Mouse (Mus musculus) kidney, embryonic 14.5 days (tissue): ENCODE data around the gene Ms4a6c. TPM values are rescaled to one million over a fixed set of nuclear protein-coding genes. Genes with fewer than 3 reads are reported as not detected.
"Not testable (repeated sequence)": the region's sequence is repeated elsewhere in the genome, so short reads cannot be mapped to it uniquely, and the experiment has no call there.

Source experiments
- ATAC-seq: fragments of 200-750 bp; cut with Nextera tagmentation; 2 replicates; pipeline ENCODE4 v1.8.0; 2017; ENCODE audit warnings: moderate number of reproducible peaks, mild to moderate bottlenecking, moderate TSS enrichment, moderate library complexity; ENCODE audit not compliant: low FRiP score, low TSS enrichment
- H3K27ac ChIP-seq: fragments of 300-500 bp; sonication (generic); 2 replicates; pipeline ENCODE4 v1.5.1; 2014; ENCODE audit warnings: low read depth, mild to moderate bottlenecking, low read length, moderate library complexity, mixed read lengths
- H3K27me3 ChIP-seq: fragments of 300-500 bp; sonication (generic); 2 replicates; pipeline ENCODE4 v1.6.1; 2014; ENCODE audit warnings: mild to moderate bottlenecking, low read length; ENCODE audit not compliant: control insufficient read depth, insufficient read depth
- H3K36me3 ChIP-seq: fragments of 300-500 bp; sonication (generic); 2 replicates; pipeline ENCODE4 v1.6.1; 2014; ENCODE audit warnings: low read length, mixed read lengths; ENCODE audit not compliant: control insufficient read depth, insufficient read depth
- H3K4me1 ChIP-seq: fragments of 300-500 bp; sonication (generic); 2 replicates; pipeline ENCODE4 v1.6.1; 2014; ENCODE audit warnings: low read length, mixed read lengths; ENCODE audit not compliant: control insufficient read depth, insufficient read depth
- H3K4me2 ChIP-seq: fragments of 300-500 bp; sonication (generic); replicated peaks from 2 replicates; pipeline ENCODE4 v1.6.1; 2014; ENCODE audit warnings: low read depth, mild to moderate bottlenecking, low read length
- H3K4me3 ChIP-seq: fragments of 300-500 bp; sonication (generic); 2 replicates; pipeline ENCODE4 v1.5.1; 2014; ENCODE audit warnings: mild to moderate bottlenecking, low read length
- H3K9ac ChIP-seq: fragments of 300-500 bp; sonication (generic); 2 replicates; pipeline ENCODE4 v1.6.1; 2014; ENCODE audit warnings: low read depth, mild to moderate bottlenecking, low read length, moderate library complexity
- H3K9me3 ChIP-seq: fragments of 300-500 bp; sonication (generic); 2 replicates; pipeline ENCODE4 v1.6.1; 2016; ENCODE audit warnings: low read length; ENCODE audit not compliant: control insufficient read depth
- WGBS: fragments of 180-500 bp; shearing (Covaris S2); extraction: QIAGEN DNeasy Blood & Tissue Kit; methylation state at CpG from one replicate; pipeline ENCODE4 v1.1.7; 2014; 5-methylcytosine and 5-hydroxymethylcytosine counted together
- polyA plus RNA-seq: library from polyadenylated mRNA; unstranded; fragments of >200 nt; fragmentation: Nextera tagmentation; extraction: Ambion mirVana; gene quantifications from 2 replicates; pipeline ENCODE4 v1.2.1, GENCODE M21; 2014

Gene Ms4a6c
- polyA plus RNA-seq, 1 experiment from 2014 or later, result 5.0 TPM

DNA sequence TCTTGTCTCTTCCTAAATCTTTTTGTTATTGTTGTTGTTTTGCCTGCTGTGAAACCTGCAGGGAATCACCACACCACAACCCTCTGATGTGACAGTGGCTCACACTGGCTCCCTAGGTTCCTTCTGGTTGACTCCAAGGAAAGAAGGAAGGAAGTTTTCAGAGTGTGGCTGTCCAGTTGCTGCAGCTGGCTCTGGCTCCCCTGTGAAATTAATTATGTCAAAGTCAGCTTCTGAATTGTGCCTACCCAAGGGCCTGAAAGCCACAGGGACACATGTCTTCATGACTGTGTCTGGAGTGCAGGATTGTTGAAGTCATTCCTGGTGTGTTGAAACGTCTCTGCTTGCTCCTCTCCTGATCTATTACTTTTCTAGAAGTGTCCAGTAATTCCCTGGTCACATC, 805 bp upstream of the Ms4a6c start:
- 52% methylated on average over 1 of the region's 1 CpGs for WGBS
- H3K9me3 ChIP-seq, H3K36me3 ChIP-seq, H3K4me3 ChIP-seq, H3K9ac ChIP-seq, H3K27ac ChIP-seq, H3K4me2 ChIP-seq, H3K27me3 ChIP-seq, H3K4me1 ChIP-seq, ATAC-seq: not testable (repeated sequence)

DNA sequence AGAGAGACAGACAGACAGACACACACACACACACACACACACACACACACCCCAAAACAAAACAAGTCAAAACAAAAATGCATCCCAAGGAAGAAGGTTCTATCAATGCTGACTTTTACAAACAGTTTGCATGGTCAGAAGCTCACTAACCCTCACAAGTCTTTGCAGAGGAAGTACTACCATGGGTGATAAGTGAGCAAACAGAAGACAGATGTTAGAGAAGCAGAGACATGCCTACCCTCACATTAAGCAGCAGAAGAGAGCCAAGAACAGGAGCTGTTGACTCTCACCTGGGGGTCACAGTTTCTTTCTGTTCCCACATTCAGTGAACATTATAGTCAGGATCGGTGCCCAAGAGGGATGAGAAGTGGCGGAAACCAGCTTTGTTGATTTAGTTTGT, 10.5 kb downstream of the Ms4a6c start:
- no peak for ATAC-seq
- H3K4me2 ChIP-seq, result no peak overlapping the region

DNA sequence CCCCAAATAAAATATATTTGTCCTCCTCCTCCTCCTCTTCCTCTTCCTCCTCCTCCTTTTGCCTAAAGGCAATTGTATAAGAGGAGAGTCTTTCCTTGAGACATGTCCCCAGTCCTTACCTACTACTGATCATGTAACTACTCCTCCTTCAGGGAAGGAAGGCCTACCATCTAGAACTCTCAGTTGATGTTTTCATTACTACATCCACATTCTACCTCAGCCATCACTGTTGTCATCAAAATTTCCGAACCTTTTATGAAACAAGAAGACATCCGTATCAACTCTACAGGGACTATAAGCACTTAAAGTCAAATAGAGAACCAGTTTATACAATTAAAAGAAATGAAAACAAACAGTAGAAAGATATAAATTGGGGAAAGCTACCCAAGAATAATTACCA, 13.5 kb downstream of the Ms4a6c start:
- Histone ChIP-seq H3K36me3 (no peaks in the 10 kb centered on the region), H3K9me3 (no peaks in the 10 kb centered on the region), H3K27ac (no peak overlapping the region), H3K4me3 (no peak overlapping the region), H3K4me2 (no peak overlapping the region), H3K4me1 (no peaks in the 10 kb centered on the region), H3K27me3 (no peaks in the 10 kb centered on the region), H3K9ac (no peak overlapping the region)
- no peak for ATAC-seq
- WGBS, result 83% methylated on average over 2 of the region's 2 CpGs

More for the DNA sequence above, 10.5 kb downstream of the Ms4a6c start:
- Histone ChIP-seq H3K4me3 (no peak overlapping the region), H3K9me3 (no peaks in the 10 kb centered on the region), H3K4me1 (no peaks in the 10 kb centered on the region), H3K36me3 (no peaks in the 10 kb centered on the region), H3K9ac (no peak overlapping the region), H3K27ac (no peak overlapping the region), H3K27me3 (no peaks in the 10 kb centered on the region)
- WGBS, result 92% methylated on average over 2 of the region's 2 CpGs

GRCm38 (mm10) chr19:11483941-11484340, 14.8 kb downstream of the Ms4a6c start:
- Histone ChIP-seq H3K9ac (no peak overlapping the region), H3K9me3 (no peaks in the 10 kb centered on the region), H3K36me3 (no peaks in the 10 kb centered on the region), H3K4me1 (no peaks in the 10 kb centered on the region), H3K4me2 (no peak overlapping the region), H3K27ac (no peak overlapping the region), H3K27me3 (no peaks in the 10 kb centered on the region), H3K4me3 (no peak overlapping the region)
- WGBS, result 75% methylated on average over 4 of the region's 4 CpGs
- ATAC-seq, result no peak

GRCm38 (mm10) chr19:11484388-11484787, 15.2 kb downstream of the Ms4a6c start:
- 85% methylated on average over 3 of the region's 3 CpGs for WGBS
- Histone ChIP-seq H3K27ac (no peak overlapping the region), H3K4me3 (no peak overlapping the region), H3K9me3 (no peaks in the 10 kb centered on the region), H3K4me2 (no peak overlapping the region), H3K36me3 (no peaks in the 10 kb centered on the region), H3K27me3 (no peaks in the 10 kb centered on the region), H3K9ac (no peak overlapping the region), H3K4me1 (no peaks in the 10 kb centered on the region)
- no peak for ATAC-seq

DNA sequence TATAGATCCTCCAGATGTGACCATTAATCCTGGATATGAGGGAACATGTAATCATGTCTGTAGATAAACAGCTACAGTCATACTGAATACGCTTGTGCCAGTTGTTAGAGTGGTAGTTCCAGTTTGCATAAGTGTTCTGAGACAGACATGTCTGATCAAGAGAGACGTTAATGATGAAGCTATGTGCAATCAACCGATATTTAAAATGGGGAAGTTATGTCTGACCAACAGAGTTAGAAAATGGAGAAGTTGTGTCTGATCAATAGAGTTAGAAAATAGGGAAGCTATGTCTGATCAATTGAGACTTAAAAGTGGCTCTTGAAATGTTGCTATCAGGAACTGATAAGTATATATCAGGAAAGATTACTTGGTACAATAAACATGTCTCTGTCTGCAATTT, 16.1 kb downstream of the Ms4a6c start:
- Histone ChIP-seq H3K36me3 (no peaks in the 10 kb centered on the region), H3K27me3 (no peaks in the 10 kb centered on the region), H3K9me3 (no peaks in the 10 kb centered on the region), H3K9ac (no peak overlapping the region), H3K27ac (no peak overlapping the region), H3K4me3 (no peak overlapping the region), H3K4me1 (no peaks in the 10 kb centered on the region), H3K4me2 (no peak overlapping the region)
- WGBS, result 86% methylated on average over 3 of the region's 3 CpGs
- no peak for ATAC-seq

DNA sequence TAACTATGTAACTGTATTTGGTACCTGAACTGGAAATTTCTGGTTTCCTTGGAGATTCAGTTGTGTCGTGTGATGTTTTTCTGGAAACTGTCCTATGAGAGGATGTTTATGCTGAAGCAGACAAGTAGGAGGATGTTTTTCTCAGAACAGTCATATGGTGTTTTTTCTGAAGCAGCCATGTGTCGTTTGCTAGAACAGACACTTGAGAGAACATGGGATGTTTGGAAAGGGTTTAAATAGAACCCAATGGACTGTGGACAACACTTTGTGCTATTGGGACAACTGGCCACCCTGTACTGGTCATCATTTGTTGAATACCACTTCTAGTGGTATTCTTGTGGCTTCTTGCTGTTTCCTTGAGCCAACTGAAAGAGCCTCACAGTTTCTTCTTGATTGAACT, 16.6 kb downstream of the Ms4a6c start, which contains the start of gene Gm8369:
TSS of gene Gm8369 (plus strand) at position 193 of the 400 bp plus-strand sequence.
- Histone ChIP-seq H3K4me1 (no peaks in the 10 kb centered on the region), H3K4me2 (no peak within 1 kb of the TSS), H3K4me3 (no peak within 1 kb of the TSS), H3K27ac (no peak within 1 kb of the TSS), H3K36me3 (no peaks in the 10 kb centered on the region), H3K9me3 (no peaks in the 10 kb centered on the region), H3K27me3 (no peaks in the 10 kb centered on the region), H3K9ac (no peak within 1 kb of the TSS)
- 74% methylated on average over 2 of the region's 2 CpGs for WGBS
- no peak for ATAC-seq

GRCm38 (mm10) chr19:11486599-11486998, 17.4 kb downstream of the Ms4a6c start:
- no peaks in the 10 kb centered on the region for H3K36me3 ChIP-seq
- no peak overlapping the region for H3K4me2 ChIP-seq
- ATAC-seq, result no peak
- no peak overlapping the region for H3K9ac ChIP-seq
- H3K4me1 ChIP-seq, result no peaks in the 10 kb centered on the region
- H3K4me3 ChIP-seq, result no peak overlapping the region
- WGBS, result 93% methylated on average over 1 of the region's 1 CpGs
- no peak overlapping the region for H3K27ac ChIP-seq
- no peaks in the 10 kb centered on the region for H3K27me3 ChIP-seq
- H3K9me3 ChIP-seq, result no peaks in the 10 kb centered on the region

DNA sequence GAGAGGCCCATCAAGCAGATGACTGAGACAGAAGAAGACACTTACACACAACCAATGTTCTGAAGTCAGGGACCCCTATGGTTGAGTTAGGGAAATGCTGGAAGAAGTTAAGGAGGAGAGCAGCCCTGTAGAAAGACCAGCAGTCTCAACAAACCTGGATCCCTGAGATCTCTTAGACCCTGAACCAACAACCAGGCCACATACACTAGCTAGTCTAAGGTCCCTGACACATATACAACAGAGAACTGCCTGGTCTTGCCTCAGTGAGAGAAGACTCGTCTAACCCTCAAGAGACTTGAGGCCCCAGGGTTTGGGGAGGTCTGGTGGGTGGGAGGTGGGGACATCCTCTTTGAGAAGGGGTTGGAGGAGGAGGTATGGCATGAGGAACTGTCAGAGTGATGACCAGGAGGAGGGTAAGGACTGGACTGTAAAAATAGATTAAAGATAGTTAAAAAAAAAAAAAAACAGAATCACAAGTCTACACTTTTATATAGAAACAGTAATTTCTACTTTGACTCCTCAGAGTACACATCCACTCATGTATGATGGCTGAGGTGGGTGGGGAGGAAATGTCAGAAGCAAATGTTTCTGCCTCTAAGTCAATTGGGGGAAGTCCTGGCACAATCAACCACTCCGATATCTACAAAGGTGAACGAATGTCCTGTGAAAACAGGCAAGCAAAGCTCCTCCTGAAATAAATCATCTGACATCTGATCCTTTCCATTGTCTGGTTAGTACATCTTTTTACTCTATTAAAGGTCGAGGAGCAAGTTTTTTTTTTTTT, 22.4 kb downstream of the Ms4a6c start:
- Histone ChIP-seq H3K9ac (no peak overlapping the region), H3K4me3 (no peak overlapping the region), H3K27me3 (no peaks in the 10 kb centered on the region), H3K4me2 (no peak overlapping the region), H3K36me3 (no peaks in the 10 kb centered on the region), H3K27ac (no peak overlapping the region), H3K9me3 (no peaks in the 10 kb centered on the region), H3K4me1 (no peaks in the 10 kb centered on the region)
- no peak for ATAC-seq
- 67% methylated on average over 4 of the region's 4 CpGs for WGBS
